Mouse (Mus musculus) thymus, adult 2 months (tissue): Measurements from ENCODE around the gene Zim1.

Experiments used
- CTCF ChIP-seq: fragments of 200-500 bp; IDR thresholded peaks from 2 replicates; pipeline ENCODE4 v1.5.1; 2012; ENCODE audit warnings: mild to moderate bottlenecking, control low read depth, low read length, moderate library complexity, borderline replicate concordance; ENCODE audit not compliant: control insufficient read depth, poor library complexity, insufficient read depth; ENCODE audit errors: extremely low read depth
- POLR2A ChIP-seq: fragments of 200-500 bp; IDR thresholded peaks from 2 replicates; pipeline ENCODE4 v1.6.1; 2012; ENCODE audit warnings: mild to moderate bottlenecking, low read length, control low read depth, moderate library complexity; ENCODE audit not compliant: control insufficient read depth, poor library complexity, insufficient read depth; ENCODE audit errors: extremely low read depth

DNA sequence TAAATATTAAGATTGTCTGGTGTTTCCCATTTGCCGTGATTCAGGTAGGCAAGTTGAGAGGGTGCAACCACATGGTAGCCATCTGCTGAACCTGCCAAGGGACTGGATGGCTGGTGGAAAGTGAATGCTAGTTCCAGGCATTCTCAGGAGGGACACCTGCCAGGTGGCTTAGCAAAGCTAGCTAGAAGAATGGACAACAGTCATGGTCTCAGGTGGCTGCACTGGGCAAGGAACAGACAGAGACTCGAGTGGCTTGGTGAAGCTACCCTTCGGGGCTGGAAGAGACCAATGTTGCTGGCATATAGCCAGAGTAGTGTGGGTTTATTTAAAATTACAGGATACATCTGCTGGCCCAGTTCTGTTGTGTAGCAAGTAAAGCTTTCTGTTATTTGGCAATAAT, 60.4 kb downstream of the Zim1 start:
- TF ChIP-seq CTCF (no peak), POLR2A (no peak)
